Mouse (Mus musculus): Measurements from ENCODE around the gene Zfp446.

The Zfp446 gene

DNA sequence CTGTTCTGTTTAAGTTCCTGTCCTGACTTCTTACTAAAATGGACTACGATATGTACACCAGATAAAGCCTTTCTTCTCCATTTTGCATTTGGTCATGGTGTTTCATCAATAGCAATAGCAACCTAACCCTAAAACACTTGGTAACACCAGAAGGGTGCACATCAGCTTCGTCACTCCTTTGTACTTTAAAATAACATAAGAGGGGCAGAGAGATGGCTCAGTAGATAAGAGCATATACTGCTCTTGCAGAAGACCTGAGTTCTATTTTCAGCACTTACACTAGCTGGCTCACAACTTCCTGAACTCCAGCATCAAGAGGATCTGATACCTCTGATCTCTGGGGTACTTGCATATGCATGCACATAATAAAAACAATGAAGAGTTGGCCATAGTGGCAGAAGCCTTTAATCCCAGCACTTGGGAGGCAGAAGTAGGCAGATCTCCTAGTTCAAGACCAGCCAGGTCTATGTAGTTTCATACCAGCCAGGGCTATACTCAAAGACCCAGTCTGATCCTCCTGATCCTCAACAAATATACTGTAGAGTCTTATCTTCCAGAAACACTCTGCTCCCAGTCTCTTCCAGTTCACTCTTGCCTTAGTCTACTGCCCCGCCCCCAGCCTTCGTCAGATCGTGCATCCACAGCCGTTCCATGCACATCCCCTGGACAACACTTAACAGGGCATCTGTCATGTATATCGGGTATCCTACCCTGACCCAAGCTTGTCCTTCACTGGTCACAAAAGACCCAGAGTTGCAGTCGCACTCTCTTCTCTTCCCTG, 10.0 kb downstream of the Zfp446 start:
- no peak for DNase-seq (ENCODE audit: low spot score)

DNA sequence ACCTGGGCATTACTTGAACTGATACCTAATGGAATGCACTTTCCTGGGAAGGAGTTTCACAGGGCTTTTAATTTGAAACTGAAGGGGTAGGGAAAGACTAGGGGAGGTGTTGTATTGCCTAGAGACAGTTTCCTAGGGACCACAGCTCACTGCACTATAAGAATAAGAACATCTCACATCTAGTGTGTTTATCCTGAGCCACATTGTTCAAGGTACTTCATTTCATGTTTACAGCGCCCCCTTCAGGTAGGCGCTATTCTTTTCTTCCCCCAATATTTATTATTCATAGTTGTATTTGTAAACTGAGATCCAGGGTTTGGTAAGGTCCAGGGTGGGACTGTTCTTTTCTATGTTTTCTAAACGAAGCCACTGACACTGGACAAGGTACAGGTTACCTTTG, 14.6 kb downstream of the Zfp446 start:
- DNase-seq (ENCODE audit: low spot score) = no peak

DNA sequence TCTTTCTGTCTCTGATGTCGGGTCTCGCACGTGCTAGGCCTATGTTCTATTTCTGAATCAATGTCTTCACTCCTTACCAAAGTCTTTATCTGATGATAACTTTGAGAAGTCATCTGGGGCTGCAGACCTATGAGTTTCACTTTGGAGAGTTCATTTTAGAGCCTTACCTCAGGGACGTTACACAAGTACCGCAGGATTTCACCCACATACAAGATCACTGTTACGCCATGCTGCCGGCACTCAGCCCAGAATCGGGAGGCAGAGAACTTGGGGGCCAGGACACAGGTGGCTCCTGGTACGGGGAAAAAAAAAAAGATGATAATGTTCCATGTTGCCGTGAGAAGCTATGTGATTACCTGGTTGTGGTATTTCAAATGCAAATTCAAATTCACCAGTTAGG, 15.5 kb downstream of the Zfp446 start:
- no peak for DNase-seq (ENCODE audit: low spot score)

GRCm38 (mm10) chr7:12995862-12996261, 18.2 kb downstream of the Zfp446 start:
- DNase-seq (ENCODE audit: low spot score) = no peak

- no peak for DNase-seq (ENCODE audit: low spot score)
These were observed 19.6 kb downstream of the Zfp446 start for GRCm38 (mm10) chr7:12997230-12997629.

DNA sequence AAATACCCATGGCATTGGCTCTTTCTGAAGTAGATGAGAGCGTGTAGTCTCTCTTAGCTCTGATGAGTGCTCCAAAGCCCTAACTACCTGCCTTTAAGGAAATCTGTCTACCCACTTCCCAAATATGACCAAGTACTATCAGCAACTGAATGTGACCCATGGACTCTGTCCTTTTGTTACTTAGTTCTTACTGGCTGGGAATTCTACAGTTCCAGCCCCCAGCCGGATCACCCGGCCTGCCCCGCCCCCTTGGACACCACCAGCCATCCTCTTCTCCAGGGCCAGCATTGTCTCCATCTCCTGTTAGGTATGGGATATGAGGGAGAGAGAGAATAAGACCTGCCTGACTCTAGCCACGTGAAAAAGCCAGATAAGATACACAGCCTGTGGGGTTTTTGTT, 20.4 kb downstream of the Zfp446 start, which contains the start of gene Slc27a5:
Slc27a5 (minus strand) TSS at position 140 of the 400 bp plus-strand sequence.
- DNase-seq (ENCODE audit: low spot score) = no peak

DNA sequence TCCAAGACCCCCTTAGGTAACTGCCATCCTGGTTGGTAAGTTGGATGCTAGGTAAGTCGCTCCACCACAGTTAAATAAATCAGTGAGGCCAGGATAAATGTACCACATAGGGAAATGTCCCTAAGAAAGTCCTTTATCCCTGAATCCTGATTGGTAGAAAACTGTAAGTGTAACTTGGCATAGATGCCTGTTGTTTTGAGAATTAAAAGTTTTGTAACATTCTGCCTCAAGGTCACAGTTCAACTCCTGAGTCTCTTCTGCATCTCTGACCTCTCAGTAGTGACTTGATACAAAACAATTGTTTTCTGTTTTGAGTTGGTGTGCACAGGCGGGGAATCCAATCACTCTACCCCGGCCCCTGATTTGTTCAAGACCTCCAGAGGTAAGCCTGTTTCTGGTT, 21.2 kb downstream of the Zfp446 start, which contains the start of gene Trim28:
Trim28 (plus strand) TSS at position 264 of the 400 bp plus-strand sequence.
- DNase-seq (ENCODE audit: low spot score) = no peak

DNA sequence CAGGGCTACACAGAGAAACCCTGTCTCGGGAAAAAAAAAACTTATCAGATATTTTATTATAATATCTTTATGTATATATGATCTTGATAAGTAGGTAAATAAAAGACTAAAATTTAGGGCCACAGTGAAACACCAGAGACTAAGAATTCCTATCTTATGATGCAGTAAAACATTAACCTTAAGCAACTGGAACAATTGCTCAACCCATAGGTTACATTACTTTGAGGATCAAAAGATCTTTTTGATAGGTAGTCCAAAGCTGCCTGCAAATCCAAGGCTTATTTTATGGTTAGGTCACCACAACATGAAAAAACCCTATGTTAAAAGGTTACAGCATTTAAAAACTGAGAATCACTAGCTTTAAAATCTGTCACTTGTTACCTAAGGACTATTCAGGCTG, 23.9 kb downstream of the Zfp446 start:
- DNase-seq (ENCODE audit: low spot score) = no peak

GRCm38 (mm10) chr7:13003380-13003779, 25.7 kb downstream of the Zfp446 start:
- DNase-seq (ENCODE audit: low spot score) = no peak

GRCm38 (mm10) chr7:13006011-13006410, 28.4 kb downstream of the Zfp446 start:
- no peak for DNase-seq (ENCODE audit: low spot score)

- no peak for DNase-seq (ENCODE audit: low spot score)
These were observed 28.9 kb downstream of the Zfp446 start for GRCm38 (mm10) chr7:13006531-13006930.

DNA sequence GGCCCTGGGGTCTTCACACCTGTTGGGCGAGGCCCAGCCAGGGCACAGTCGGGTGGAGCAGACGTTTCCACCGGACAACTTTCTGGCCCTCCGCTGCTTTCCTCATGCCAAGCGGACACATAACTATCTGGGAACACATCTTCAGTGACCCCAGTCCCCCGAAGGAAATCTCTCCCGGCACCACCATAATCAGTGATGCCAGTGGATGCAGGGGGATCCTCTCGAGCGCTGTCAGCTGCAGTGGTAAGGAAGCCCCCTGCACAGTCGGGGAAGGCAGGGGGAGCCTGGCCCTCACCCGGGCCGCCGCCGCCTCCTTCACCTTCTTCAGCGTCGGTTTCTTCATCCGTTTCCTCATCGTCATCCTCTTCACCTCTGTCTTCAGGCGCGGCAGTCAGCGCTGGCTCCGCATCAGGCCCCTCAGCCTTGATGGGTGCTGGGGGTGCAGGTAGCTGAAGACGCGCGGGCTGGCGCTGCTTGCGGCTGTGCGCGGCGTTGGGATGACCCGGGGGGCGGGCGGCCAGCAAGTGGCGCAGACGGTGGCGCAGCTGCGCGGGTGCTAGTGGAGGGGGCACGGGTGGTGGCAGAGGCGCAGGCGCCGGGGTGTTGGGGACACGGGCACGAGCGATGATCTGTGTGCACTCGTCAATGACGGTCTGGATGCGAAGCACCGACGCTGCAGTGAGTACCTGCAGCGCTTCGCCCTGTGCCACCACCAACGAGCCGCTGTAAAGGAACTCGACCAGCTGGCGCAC, 29.9 kb downstream of the Zfp446 start:
- DNase-seq (ENCODE audit: low spot score) = no peak

- DNase-seq (ENCODE audit: low spot score) = peak; percentile 86
These were observed 31.7 kb downstream of the Zfp446 start for GRCm38 (mm10) chr7:13009143-13010004.

- DNase-seq (ENCODE audit: low spot score) = no peak
These were observed 32.6 kb downstream of the Zfp446 start, which contains the start of gene Zbtb45 for GRCm38 (mm10) chr7:13010005-13010908. TSS of gene Zbtb45 (minus strand) at chr7:13010034.

GRCm38 (mm10) chr7:13013671-13014070, 36.0 kb downstream of the Zfp446 start:
- DNase-seq (ENCODE audit: low spot score) = no peak

GRCm38 (mm10) chr7:13014275-13014839, 36.7 kb downstream of the Zfp446 start:
- no peak for DNase-seq (ENCODE audit: low spot score)

GRCm38 (mm10) chr7:13015217-13015616, 37.6 kb downstream of the Zfp446 start:
- DNase-seq (ENCODE audit: low spot score) = no peak

DNA sequence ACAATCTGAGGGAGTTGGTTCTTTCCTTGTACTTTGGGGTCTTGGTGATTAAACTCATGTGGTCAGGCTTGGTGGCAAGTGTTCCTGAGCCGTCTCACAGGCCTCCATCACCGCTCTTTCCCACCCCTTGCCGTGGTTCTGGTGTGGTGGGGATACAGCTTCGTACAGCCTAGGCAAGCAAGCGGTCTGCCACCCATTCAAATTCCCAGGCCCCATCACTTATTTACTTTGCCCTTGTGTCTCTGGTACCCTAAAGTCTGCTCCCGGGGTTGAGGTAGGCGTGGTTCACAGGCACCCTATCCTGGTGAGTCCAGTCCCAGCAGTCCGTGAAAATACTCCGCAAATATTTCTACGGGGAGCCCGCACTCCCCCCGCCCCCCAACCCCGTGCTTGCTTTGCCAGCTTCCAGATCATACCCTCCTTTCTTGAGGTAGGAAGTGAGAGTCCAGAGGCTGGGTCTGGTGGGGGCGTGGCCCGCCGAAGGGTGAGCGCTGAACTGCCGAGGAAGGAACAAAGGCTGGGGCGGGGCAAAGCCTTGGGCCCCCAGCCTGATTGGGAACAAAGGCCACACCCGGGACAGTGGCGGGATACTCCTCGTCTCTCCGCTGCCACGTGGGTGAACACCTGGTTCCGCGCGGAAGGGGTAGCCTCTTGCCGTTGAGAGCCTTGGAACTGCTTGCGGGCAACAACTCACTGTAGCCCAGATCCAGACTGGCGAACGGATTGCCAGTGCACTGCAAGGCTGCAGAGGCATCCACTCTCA, 45.3 kb downstream of the Zfp446 start:
- peak; percentile 50 for DNase-seq (ENCODE audit: low spot score)

GRCm38 (mm10) chr7:13023928-13024731, 46.5 kb downstream of the Zfp446 start:
- peak; percentile 97 for DNase-seq (ENCODE audit: low spot score)

Data from spleen, adult 12 weeks (tissue).